Mouse (Mus musculus): ENCODE results near the gene Umodl1. TPM values are rescaled to one million over a fixed set of nuclear protein-coding genes. Genes with fewer than 3 reads are reported as not detected.

The Umodl1 gene
- total and polyA plus RNA-seq, 3 experiments, result 1.0 to 4.5 (median 1.6) TPM

GRCm38 (mm10) chr17:31002613-31003012 is 48.2 kb downstream of the Umodl1 start:
- no peaks in the 10 kb centered on the region for H3K36me3 ChIP-seq (replicated peaks in 1 of 2; ENCODE audit: control insufficient read depth in 1 of 2, insufficient read depth in 1 of 2, low read length in 1 of 2)
- no peaks in the 10 kb centered on the region for H3K9me3 ChIP-seq (replicated peaks; ENCODE audit: low read length)
- peak overlapping the region; percentile 27; the same call in 1 of the 2 replicates for H3K27ac ChIP-seq (ENCODE audit: insufficient read depth, low read depth)
- no peak overlapping the region; the same call in 1 of the 2 replicates for H3K9ac ChIP-seq (ENCODE audit: insufficient read depth, low read depth)
- H3K4me2 ChIP-seq (ENCODE audit: insufficient read depth, low read depth, poor library complexity, severe bottlenecking), result peak overlapping the region; percentile 76
- H3K4me3 ChIP-seq (replicated peaks in 1 of 3; ENCODE audit: low read depth in 2 of 3, low read length in 2 of 3, poor library complexity in 1 of 3), result no peak overlapping the region
- no peaks in the 10 kb centered on the region for H3K79me2 ChIP-seq (replicated peaks; ENCODE audit: control insufficient read depth, extremely low read depth, insufficient read depth, poor library complexity, severe bottlenecking)
- dilution Hi-C loops (cut with MboI; ENCODE audit: extremely low pct_ligation_motif_present, extremely low pct_unique_long_range_greater_than_20kb, low sequenced_read_pairs) (no loop called here), in situ Hi-C loops (cut with MboI; ENCODE audit: low pct_ligation_motif_present, low pct_unique_long_range_greater_than_20kb, low sequenced_read_pairs) (loop anchor here (25.0 kb wide), 2 partner anchors 235 to 485 kb away; no protein-coding TSS in a partner anchor)
- DNase-seq (ENCODE audit: extremely low read depth), result peak; percentile 33
- TF ChIP-seq ETS1 (conservative IDR thresholded peaks at IDR 0.05; ENCODE audit: low read depth, low read length), result peak; percentile 41; the same call in 1 of the 2 replicates
- TF ChIP-seq MYC (IDR thresholded peaks at IDR 0.05; ENCODE audit: low read depth, low read length), result 0 out of 2 replicates have a peak, but pooled peaks have one; percentile 22
- TF ChIP-seq RCOR1 (conservative IDR thresholded peaks at IDR 0.05; ENCODE audit: low read depth, low read length), result no peak
- TF ChIP-seq ELF1 (IDR thresholded peaks at IDR 0.05; ENCODE audit: low read depth, low read length), result peak; percentile 59
- peak; percentile 72 for TF ChIP-seq IRF4 (IDR thresholded peaks at IDR 0.05; ENCODE audit: low read depth, low read length)
- TF ChIP-seq CHD2 (IDR thresholded peaks at IDR 0.05; ENCODE audit: low read length), result 0 out of 2 replicates have a peak, but pooled peaks have one; percentile 16
- 0 out of 2 replicates have a peak, but pooled peaks have one; percentile 20 for TF ChIP-seq EP300 (IDR thresholded peaks at IDR 0.05; ENCODE audit: low read length)
- peak; percentile 48; the same call in 1 of the 2 replicates for TF ChIP-seq TCF12 (IDR thresholded peaks at IDR 0.05; ENCODE audit: low read depth, low read length)
- no peak for TF ChIP-seq USF2 (conservative IDR thresholded peaks at IDR 0.05; ENCODE audit: low read depth, low read length)
- 0 out of 2 replicates have a peak, but pooled peaks have one; percentile 56 for TF ChIP-seq MXI1 (IDR thresholded peaks at IDR 0.05; ENCODE audit: low read depth, low read length)
- TF ChIP-seq BHLHE40 (IDR thresholded peaks at IDR 0.05; ENCODE audit: low read depth, low read length), result peak; percentile 57
- TF ChIP-seq MEF2A (IDR thresholded peaks at IDR 0.05; ENCODE audit: borderline replicate concordance, low read depth, low read length), result peak; percentile 28; the same call in 1 of the 2 replicates
- TF ChIP-seq ZNF384 (IDR thresholded peaks at IDR 0.05; ENCODE audit: low read depth, low read length), result no peak
- peaks cover 8 to 27% of the 10 kb centered on the region in 2 experiments for H3K4me1 ChIP-seq (ENCODE audit: control insufficient read depth in 1 of 2, insufficient read depth in 2 of 2)
- no peaks in the 10 kb centered on the region for H3K27me3 ChIP-seq (replicated peaks)

- H3K9me3 ChIP-seq (replicated peaks; ENCODE audit: low read length), result no peaks in the 10 kb centered on the region
- no peaks in the 10 kb centered on the region for H3K27me3 ChIP-seq (replicated peaks)
Measured at GRCm38 (mm10) chr17:31005284-31005683, 50.8 kb downstream of the Umodl1 start.

More at GRCm38 (mm10) chr17:31005284-31005683, 50.8 kb downstream of the Umodl1 start:
- Histone ChIP-seq H3K4me2 (ENCODE audit: insufficient read depth, low read depth, poor library complexity, severe bottlenecking) (no peak overlapping the region), H3K36me3 (replicated peaks in 1 of 2; ENCODE audit: control insufficient read depth in 1 of 2, insufficient read depth in 1 of 2, low read length in 1 of 2) (no peaks in the 10 kb centered on the region), H3K4me1 (ENCODE audit: control insufficient read depth in 1 of 2, insufficient read depth in 2 of 2) (peaks cover 12 to 33% of the 10 kb centered on the region in 2 experiments), H3K79me2 (replicated peaks; ENCODE audit: control insufficient read depth, extremely low read depth, insufficient read depth, poor library complexity, severe bottlenecking) (no peaks in the 10 kb centered on the region), H3K27ac (ENCODE audit: insufficient read depth, low read depth) (no peak overlapping the region), H3K9ac (ENCODE audit: insufficient read depth, low read depth) (no peak overlapping the region), H3K4me3 (replicated peaks in 1 of 3; ENCODE audit: low read depth in 2 of 3, low read length in 2 of 3, poor library complexity in 1 of 3) (no peak overlapping the region)
- no peak for TF ChIP-seq CTCF (conservative IDR thresholded peaks at IDR 0.05 in 1 of 2, IDR thresholded peaks at IDR 0.05 in 1 of 2; ENCODE audit: low read depth in 2 of 2, low read length in 2 of 2)
- in situ Hi-C loops (cut with MboI; ENCODE audit: low pct_ligation_motif_present, low pct_unique_long_range_greater_than_20kb, low sequenced_read_pairs), result loop anchor here (25.0 kb wide), 2 partner anchors 232 to 482 kb away; no protein-coding TSS in a partner anchor
- no peak for DNase-seq (ENCODE audit: extremely low read depth)
- dilution Hi-C loops (cut with MboI; ENCODE audit: extremely low pct_ligation_motif_present, extremely low pct_unique_long_range_greater_than_20kb, low sequenced_read_pairs), result no loop called here

Data from CH12.LX (cell line).